Mouse (Mus musculus) right cerebral cortex, postnatal 25 days (tissue): Measurements from ENCODE around the gene Spred3.
"Not testable (repeated sequence)": the region's sequence is repeated elsewhere in the genome, so short reads cannot be mapped to it uniquely, and the experiment has no call there.

Experiments
- DNase-seq: peaks from one replicate; pipeline ENCODE4 v3.0.0; 2022

Gene Spred3

GRCm38 (mm10) chr7:29168791-29169230 is 1.4 kb downstream of the Spred3 start:
- DNase-seq = peak; percentile 45

- DNase-seq = no peak
Measured at GRCm38 (mm10) chr7:29168121-29168695, 2.0 kb downstream of the Spred3 start.

- no peak for DNase-seq
Measured at GRCm38 (mm10) chr7:29167656-29168055, 2.6 kb downstream of the Spred3 start.

- no peak for DNase-seq
Measured at GRCm38 (mm10) chr7:29162750-29163525, 7.3 kb downstream of the Spred3 start.

- DNase-seq = no peak
Measured at GRCm38 (mm10) chr7:29162294-29162693, 7.9 kb downstream of the Spred3 start.

GRCm38 (mm10) chr7:29158264-29158663 is 11.9 kb downstream of the Spred3 start:
- DNase-seq = no peak

GRCm38 (mm10) chr7:29155838-29156782 is 14.1 kb downstream of the Spred3 start, which contains the start of gene Fam98c:
TSS of gene Fam98c (minus strand) at chr7:29156234.
- peak; percentile 86 for DNase-seq

GRCm38 (mm10) chr7:29155196-29155837 is 14.9 kb downstream of the Spred3 start:
- DNase-seq = peak; percentile 90

- no peak for DNase-seq
Measured at GRCm38 (mm10) chr7:29154018-29154720, 16.0 kb downstream of the Spred3 start.

GRCm38 (mm10) chr7:29151486-29151885 is 18.7 kb downstream of the Spred3 start:
- no peak for DNase-seq

- DNase-seq = no peak
Measured at GRCm38 (mm10) chr7:29148771-29149170, 21.4 kb downstream of the Spred3 start.

- DNase-seq = no peak
Measured at GRCm38 (mm10) chr7:29146625-29147367, 23.4 kb downstream of the Spred3 start.

- DNase-seq = no peak
Measured at GRCm38 (mm10) chr7:29144006-29144405, 26.2 kb downstream of the Spred3 start.

GRCm38 (mm10) chr7:29141416-29141815 is 28.8 kb downstream of the Spred3 start:
- DNase-seq = no peak

GRCm38 (mm10) chr7:29139237-29139636 is 31.0 kb downstream of the Spred3 start:
- DNase-seq = not testable (repeated sequence)

GRCm38 (mm10) chr7:29137429-29137828 is 32.8 kb downstream of the Spred3 start:
- DNase-seq = no peak

GRCm38 (mm10) chr7:29134693-29135386 is 35.4 kb downstream of the Spred3 start, which contains the start of gene Rasgrp4:
TSS of gene Rasgrp4 (plus strand) at chr7:29134851.
- no peak for DNase-seq

GRCm38 (mm10) chr7:29134230-29134629 is 36.0 kb downstream of the Spred3 start:
- DNase-seq = no peak

- no peak for DNase-seq
Measured at GRCm38 (mm10) chr7:29128725-29129124, 41.5 kb downstream of the Spred3 start.

- peak; percentile 16 for DNase-seq
Measured at GRCm38 (mm10) chr7:29126173-29126915, 43.9 kb downstream of the Spred3 start.
